Mouse (Mus musculus): Measurements from ENCODE around the gene Cenpa.
A peak's percentile ranks its signal among the peaks of the same experiment; 100 is the strongest.
"Not testable (repeated sequence)": the region's sequence is repeated elsewhere in the genome, so short reads cannot be mapped to it uniquely, and the experiment has no call there.

Cenpa gene

DNA sequence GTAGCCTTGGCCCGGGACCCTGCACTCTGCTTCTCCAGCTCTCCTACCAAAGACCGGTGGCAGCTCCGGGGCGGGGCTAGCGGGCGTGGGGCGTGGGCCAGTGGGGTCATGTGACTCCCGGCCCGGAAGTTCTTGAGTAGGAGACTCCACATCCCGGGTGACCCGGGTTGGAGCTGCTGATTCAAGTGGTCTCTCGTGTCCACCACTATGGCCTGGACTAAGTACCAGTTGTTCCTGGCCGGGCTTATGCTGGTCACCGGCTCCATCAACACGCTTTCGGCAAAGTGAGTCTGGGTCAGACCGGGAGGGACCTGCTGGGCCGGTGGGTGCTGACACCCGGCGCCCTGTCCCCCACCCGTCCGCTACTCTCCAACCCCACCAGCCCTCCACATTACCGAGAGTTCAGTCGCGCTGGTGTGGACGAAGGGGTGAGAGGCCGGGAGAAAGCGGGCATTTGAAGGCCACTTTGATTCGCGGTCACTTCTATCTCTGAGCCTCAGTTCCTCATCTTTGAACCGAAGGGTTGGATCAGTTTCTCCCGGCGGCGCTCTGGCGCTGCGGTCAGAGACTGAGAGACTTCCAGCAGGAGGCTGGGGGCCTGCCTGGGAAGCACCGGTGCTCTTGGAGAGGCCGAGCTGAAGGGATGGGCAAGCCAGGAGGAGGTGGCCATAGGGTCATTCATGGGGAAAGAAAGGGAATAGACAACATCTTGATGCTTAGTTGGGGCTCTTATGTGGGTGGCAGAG is 18.6 kb upstream of the Cenpa start, which contains the start of gene Slc35f6:
Gene Slc35f6, plus strand, starts transcription at position 119 of the 746 bp plus-strand sequence.
- DNase-seq, result peak; percentile 91

DNA sequence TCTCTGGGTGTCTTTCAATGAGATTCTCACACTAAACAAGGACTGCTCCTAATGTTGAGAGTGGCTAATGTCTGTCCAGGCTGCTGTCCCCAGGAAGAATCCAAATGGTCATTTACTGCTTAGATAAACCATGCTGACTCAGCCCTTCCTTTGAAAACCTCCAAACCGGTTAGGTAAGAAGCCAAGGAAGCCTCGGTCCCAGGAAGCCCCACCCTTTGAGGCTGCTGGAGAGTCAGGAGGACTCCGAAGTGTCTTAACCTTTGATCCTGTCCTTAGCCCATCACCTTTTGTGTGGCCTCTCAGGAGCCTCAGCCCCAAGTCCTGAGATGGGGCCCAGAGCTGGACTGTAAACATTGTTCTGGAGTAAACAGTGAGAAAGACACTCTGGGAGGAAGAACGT is 17.0 kb upstream of the Cenpa start:
- DNase-seq, result no peak

DNA sequence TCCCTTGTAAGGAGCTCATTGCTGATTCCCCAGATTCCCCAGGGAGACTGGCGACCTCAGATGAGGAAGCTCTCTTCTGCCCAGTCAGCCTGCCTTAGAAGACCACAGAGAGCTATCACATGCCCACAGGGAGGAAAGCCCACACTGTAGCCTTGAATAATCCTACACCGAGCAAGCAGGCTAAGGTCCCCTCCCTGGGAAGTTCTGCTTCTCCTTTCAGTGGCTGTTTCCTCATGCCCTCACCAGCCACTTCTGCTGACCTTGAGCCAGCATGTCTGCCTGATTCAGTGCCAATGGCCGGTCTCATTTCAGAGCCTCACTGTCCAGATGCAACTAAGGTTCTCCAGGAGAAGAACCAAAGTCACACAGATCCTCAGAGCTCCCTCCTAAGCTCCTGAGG is 15.8 kb upstream of the Cenpa start:
- DNase-seq, result no peak

DNA sequence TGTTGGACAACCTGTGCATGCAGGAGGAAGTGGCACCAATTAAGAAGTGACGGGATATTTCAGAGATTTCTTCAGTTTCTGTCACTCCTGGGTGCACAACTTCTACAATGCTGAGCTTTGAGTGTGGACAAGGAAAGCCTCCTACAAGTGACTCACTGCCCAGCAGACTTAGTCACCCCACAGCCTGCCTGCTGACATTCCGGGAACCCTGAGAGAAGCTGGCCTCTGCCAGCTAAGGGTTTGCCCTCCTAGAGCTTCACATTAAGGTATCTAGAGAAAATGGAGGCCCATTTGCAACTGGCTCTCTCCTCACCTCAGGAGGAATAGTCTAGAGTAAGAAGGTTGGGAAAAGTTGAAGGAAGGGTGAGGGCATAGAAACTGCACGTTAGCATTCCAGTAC is 15.0 kb upstream of the Cenpa start:
- no peak for DNase-seq

GRCm38 (mm10) chr5:30653246-30653645 is 13.3 kb upstream of the Cenpa start:
- DNase-seq, result no peak

- DNase-seq, result no peak
Measured at GRCm38 (mm10) chr5:30655042-30655441, 11.5 kb upstream of the Cenpa start.

DNA sequence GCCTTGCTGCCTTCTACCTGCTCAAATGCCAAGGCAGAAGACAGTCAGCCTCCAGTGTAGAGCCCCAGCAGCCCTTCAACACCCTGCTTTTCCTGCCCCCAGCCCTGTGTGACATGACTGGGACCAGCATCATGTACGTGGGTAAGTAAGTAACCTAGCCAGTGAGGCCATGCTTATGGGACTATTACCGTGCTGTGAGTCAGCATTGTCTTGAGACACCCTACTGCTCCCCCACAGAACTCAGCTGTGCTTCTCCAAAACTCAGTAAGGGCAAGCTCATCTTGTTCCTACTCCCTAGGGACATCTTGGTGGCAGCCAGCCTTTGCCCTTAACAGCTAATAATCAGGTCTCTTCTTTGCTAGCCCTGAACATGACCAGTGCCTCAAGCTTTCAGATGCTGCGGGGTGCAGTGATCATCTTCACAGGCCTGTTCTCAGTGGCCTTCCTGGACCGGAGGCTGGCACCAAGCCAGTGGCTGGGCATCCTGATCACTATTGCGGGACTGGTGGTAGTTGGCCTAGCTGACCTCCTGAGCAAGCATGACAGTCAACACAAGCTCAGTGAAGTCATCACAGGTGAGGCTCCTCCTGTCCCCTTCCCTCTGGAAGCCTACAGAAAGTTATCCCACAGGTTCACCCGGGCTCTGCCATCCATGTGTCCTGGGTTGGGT is 10.9 kb upstream of the Cenpa start:
- DNase-seq, result no peak

GRCm38 (mm10) chr5:30659042-30659441 is 7.5 kb upstream of the Cenpa start:
- DNase-seq, result no peak

GRCm38 (mm10) chr5:30660278-30660677 is 6.3 kb upstream of the Cenpa start:
- DNase-seq, result no peak

GRCm38 (mm10) chr5:30660813-30661212 is 5.8 kb upstream of the Cenpa start:
- DNase-seq, result no peak

- DNase-seq, result no peak
Measured at GRCm38 (mm10) chr5:30665360-30665759, 1.2 kb upstream of the Cenpa start.

GRCm38 (mm10) chr5:30665968-30666367 is 609 bp upstream of the Cenpa start:
- DNase-seq, result no peak

- DNase-seq, result no peak
Measured at GRCm38 (mm10) chr5:30667215-30667614, 638 bp downstream of the Cenpa start.

- DNase-seq, result no peak
Measured at GRCm38 (mm10) chr5:30667686-30668085, 1.1 kb downstream of the Cenpa start.

- no peak for DNase-seq
Measured at GRCm38 (mm10) chr5:30668637-30669495, 2.3 kb downstream of the Cenpa start.

DNA sequence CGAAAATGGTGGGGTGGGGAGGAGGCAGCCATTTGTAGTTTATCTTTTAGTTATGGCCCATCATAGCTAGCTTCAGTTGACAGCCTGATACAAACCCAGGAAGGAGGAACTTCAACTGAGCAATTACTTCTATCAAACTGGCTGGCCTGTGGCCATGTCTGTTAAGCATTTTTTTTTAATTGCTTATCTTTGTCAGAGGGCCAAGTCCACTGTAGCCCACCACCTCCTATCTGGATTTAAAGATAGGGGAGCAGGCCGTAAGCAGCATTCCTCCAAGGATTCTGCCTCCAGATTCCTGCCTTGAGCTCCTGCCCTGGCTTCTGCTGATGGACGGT is 2.9 kb downstream of the Cenpa start:
- no peak for DNase-seq

DNA sequence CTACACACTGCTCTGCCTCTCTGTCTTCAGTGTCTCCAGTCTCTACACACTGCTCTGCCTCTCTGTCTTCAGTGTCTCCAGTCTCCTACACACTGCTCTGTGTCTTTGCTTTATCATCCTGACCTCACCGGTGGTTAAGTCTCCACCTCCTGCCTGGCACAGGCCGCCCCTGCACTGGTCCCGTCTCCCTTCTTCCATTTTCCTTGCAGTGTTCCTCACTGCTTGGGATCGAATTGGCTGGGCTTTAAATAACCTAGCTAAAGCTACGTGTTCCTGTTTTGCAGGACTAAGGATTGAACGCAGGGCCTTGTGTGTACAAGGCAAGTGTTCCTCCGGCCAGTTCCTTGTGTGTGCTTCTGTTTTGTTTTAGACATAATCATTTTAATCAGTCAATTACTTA is 3.5 kb downstream of the Cenpa start:
- no peak for DNase-seq

GRCm38 (mm10) chr5:30674001-30674400 is 7.4 kb downstream of the Cenpa start:
- DNase-seq, result no peak

DNA sequence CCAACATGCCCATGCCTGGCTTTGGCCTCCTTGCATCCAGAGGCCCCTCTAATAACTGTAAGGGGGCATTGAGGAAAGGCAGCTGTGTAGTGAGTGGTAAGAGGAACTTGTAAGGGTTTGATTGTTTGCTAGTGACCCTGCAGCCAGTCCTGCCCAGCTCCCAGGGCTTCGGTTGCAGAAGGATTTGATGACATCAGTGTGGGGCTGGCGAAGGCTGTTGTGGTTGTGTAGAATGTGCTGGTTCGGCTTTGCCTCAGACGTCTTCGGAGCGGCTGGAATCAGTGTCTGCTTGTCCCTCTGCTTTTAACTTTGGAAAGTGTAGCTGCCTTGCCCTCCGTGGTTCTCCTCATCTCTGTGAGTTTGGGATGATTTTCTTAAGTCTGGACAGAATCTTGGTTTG is 10.2 kb downstream of the Cenpa start:
- no peak for DNase-seq

GRCm38 (mm10) chr5:30678069-30678468 is 11.5 kb downstream of the Cenpa start:
- DNase-seq, result not testable (repeated sequence)

GRCm38 (mm10) chr5:30678722-30679296 is 12.2 kb downstream of the Cenpa start:
- DNase-seq, result no peak

DNA sequence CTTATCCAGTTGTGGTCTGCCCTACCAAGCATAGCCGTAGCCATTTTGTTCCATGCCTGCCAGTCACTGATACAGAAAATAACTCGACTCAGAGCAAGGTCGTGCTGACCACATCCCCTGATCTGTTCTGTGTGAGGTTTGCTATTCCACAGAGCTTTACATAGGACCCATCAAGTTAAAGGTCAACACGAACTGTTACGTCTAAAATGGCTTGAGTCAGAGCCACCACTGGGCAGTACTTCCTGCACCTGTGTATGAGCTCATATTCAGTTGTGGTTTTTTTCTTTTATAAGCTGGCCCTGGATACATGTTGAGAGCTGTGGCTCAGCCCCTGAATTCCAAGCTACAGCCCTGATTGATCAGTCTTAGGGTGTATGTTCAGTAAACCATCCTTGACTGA is 13.0 kb downstream of the Cenpa start:
- no peak for DNase-seq

- DNase-seq, result no peak
Measured at GRCm38 (mm10) chr5:30681970-30682369, 15.4 kb downstream of the Cenpa start.

Measured in right cerebral cortex, postnatal 14 days (tissue).